Mouse (Mus musculus): ENCODE results near the gene Ube2cbp.

Gene Ube2cbp

DNA sequence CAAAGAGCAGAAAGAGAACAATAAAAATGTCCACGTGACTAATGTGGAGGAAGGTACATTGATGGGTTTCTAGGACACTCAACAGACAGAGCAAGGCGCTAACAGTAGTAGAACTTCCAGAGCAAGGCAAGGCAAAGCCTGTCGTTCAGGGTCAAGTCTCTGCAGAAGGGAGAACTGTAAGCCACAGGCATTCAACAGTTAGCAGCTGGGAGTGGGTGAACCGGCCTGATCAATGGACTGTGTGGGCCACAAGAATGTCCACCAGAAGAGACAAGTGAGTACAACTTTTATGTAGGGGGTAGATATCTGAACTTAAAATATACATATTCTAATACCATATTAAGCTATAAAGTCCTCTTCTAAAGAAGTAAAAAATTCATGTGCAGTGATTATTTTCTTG, 41.4 kb downstream of the Ube2cbp start:
- no peak for DNase-seq

DNA sequence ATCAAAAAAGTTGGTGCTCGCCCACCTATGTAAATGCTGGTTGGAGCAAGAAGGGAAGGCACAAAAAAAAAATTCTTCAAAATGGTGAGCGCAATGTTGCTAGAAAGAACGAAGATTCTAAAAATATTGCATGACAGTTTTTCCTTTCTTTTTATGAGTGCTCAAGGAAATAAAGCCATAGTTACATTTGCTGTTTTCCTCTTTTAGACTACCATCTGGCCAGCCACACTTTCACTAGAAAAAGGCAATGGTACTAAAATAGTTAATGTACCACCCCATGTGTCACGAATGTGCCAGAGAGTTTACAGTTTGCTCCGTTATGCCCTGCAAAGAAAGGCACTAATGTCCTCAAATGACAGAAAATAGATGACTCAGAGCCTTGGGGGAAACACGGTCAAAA, 45.4 kb downstream of the Ube2cbp start:
- no peak for DNase-seq

GRCm38 (mm10) chr9:86417971-86418370, 46.8 kb downstream of the Ube2cbp start:
- DNase-seq = no peak

- peak; percentile 68 to 82 for DNase-seq
These were observed 69.0 kb downstream of the Ube2cbp start for GRCm38 (mm10) chr9:86395785-86396184.

- DNase-seq = no peak
These were observed 69.7 kb downstream of the Ube2cbp start for GRCm38 (mm10) chr9:86395012-86395411.

GRCm38 (mm10) chr9:86393586-86394272, 71.0 kb downstream of the Ube2cbp start:
- DNase-seq = peak; percentile 44 to 62

DNA sequence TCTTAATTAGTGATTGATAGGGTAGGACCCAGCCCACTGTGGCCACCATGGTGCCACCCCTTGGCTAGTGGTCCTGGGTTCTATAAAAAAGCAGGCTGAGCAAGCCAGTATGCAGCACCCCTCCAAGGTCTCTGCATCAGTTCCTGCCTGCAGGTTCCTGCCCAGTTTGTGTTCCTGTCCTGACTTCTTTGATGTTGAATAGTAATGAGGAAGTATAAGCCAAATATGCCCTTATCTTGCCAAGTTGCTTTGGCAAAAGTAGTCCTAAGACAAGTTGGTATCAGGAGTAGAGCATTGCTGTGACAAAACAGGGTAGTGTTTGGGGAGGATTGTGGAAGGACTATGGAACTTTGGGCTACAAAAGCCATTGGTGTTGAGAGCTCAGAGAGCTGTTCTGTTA, 73.3 kb downstream of the Ube2cbp start:
- no peak for DNase-seq

- no peak for DNase-seq
These were observed 74.0 kb downstream of the Ube2cbp start for GRCm38 (mm10) chr9:86390713-86391112.

DNA sequence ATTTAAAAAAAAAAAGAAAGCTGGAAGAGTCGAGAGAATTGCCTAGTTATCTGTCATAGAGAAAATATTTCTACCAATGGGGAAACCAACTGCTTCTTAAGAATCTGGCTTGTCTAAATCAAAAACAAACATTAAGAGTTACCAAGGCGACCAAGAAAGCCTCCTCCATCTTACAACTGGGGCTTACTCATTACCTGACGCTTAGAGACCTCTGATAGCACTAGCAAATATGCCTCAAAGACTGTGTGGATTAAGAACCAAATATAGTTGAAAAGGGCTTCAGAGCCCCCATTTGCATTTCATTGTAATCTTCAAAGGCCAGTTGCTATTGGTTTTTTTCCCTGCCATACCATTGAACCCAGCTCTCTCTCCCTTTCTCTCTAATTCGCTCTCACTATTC, 76.2 kb downstream of the Ube2cbp start:
- no peak for DNase-seq

DNA sequence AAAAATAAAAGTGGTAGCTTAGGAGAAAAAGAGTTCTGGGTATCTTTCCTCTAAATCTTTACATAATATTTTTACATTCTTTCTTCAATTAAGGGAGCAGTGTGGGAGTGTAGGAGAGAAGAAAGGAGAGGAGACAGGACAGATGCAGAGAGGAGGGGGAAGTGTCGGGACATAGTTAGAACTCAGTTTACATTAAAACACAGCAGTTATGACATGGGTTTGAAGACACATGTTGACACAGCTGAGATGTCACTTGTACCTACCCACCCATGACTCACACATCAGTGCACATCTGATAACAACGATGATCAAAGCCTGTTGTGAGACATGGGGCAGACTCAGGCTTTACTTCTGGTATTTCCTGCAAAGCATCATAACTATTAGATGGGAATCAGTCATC, 87.8 kb downstream of the Ube2cbp start:
- DNase-seq = no peak

- DNase-seq = no peak
These were observed 91.8 kb downstream of the Ube2cbp start for GRCm38 (mm10) chr9:86372783-86373567.

DNA sequence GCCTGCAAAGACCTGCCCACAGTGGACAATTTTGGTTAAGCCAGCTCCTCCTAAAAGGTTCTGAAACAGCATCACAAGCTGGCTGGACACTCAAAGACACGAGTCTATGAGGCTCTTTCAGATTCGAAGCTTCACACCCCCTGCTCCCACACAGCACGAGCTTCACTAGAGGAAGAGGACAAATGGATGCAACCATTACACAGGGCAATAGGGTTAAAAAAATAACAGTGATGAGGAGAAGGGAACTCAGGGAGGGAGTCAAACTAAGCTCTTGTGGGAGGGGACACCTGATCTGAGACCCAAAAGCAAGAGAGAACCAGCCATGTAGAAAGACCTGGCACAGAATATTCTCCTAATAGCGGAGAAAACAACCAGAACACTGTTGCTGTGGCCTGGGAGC, 95.5 kb downstream of the Ube2cbp start:
- DNase-seq = no peak

- DNase-seq = no peak
These were observed 104.2 kb downstream of the Ube2cbp start for GRCm38 (mm10) chr9:86360536-86360935.

GRCm38 (mm10) chr9:86355851-86356250, 108.9 kb downstream of the Ube2cbp start:
- no peak for DNase-seq

- no peak for DNase-seq
These were observed 113.3 kb downstream of the Ube2cbp start for GRCm38 (mm10) chr9:86351491-86351890.

DNA sequence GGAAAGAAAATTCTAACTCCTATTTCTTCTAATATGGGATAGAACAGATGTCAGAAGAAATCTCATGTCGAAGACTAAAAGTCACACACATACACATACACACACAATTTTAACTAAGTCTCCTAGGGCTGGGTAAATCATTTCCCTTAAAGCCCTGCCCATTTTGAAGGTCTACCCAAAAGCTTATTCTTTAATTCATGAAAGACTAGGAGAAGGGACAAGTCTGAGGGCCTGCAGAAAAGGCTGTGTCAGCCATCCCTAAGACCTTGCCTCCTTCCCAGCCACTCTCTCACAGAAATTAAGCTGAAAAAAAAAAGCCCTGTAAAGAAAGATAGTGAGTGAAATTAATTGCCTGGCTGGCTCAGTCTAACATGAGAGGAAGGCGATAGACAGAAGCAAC, 128.0 kb downstream of the Ube2cbp start:
- DNase-seq = no peak

DNA sequence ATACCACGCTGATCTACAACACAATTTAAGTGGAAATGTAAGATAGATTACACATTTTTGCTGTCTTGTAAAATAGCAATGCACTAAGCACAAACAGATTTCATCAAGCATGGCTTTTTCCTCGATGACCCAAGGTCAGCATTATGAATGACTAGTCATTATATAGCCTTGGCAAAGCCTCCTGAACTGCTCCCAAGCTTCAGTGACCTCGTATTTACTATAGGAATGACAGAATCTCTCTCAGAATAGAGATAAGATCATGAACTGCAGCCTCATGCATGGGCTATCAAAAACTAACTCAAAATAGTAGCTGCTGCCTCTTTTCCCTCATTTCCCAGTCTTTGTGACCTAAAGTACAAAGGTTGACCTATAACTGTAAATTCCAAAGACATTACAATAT, 128.4 kb downstream of the Ube2cbp start:
- no peak for DNase-seq

DNA sequence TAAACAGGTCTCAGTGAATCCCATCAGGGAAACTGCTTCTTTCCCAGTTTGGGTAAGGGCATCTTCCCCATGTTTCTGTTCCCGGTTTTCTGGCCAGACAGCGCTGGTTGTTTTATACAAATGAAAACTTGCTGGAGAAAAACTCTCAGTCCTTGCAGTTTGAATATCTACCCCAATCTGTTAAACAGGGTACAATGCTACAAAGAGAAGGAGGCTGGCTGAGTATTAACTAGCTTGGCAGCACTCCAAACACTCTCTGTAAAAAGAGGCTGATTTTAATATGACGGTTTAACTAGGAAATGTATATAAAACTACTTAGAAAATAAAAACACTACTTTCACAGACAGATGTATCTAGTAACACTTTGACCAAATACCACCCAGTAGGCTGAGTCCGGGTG, 129.2 kb downstream of the Ube2cbp start:
- no peak for DNase-seq

- DNase-seq = no peak
These were observed 130.4 kb downstream of the Ube2cbp start for GRCm38 (mm10) chr9:86334357-86334756.

- no peak for DNase-seq
These were observed 134.2 kb downstream of the Ube2cbp start for GRCm38 (mm10) chr9:86330591-86330990.

GRCm38 (mm10) chr9:86328270-86328669, 136.5 kb downstream of the Ube2cbp start:
- DNase-seq = no peak

GRCm38 (mm10) chr9:86327341-86327740, 137.4 kb downstream of the Ube2cbp start:
- no peak for DNase-seq

GRCm38 (mm10) chr9:86324772-86325171, 140.0 kb downstream of the Ube2cbp start:
- DNase-seq = no peak

DNA sequence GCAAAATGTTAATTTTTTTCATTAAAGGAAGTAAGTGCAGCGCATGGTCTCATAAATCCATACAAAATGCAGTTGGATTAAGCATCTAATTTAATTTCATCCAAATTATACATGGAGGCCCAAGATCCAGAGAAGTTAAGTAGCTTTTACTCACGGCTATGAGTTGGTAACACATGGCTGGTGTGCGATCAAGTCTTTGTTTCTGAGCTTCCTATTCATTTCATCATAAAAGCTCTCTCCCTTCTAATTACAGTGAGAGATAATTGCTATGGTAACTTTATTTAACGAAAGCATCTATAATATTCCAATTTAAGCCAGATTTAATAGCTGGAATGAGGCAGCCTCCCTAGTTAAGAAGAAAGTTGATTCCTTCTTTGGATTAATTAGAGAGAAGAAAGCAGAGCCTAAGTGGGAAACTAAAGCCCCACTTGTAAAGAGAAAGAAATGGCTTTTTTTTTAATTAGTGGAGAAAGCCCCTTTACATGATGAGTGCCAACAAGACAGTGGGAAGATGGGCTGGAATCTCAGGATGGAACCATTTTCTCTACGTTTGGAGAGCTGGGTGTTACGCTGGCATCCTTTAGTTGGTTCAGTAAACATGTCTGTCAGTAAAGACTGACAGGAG, 145.1 kb downstream of the Ube2cbp start:
- no peak for DNase-seq
